Mouse (Mus musculus) B cell, adult 62 days (primary cell): ENCODE results near the gene Large1. TPM values are rescaled to one million over a fixed set of nuclear protein-coding genes. Genes with fewer than 3 reads are reported as not detected.

Experiments
- total RNA-seq: library from RNA; stranded (reverse); gene quantifications from 4 replicates; pipeline ENCODE4 v1.2.4, GENCODE M21; 2023

The Large1 gene
- total RNA-seq = 0.50 to 1.2 TPM (median 0.94 TPM) in 4 replicates

DNA sequence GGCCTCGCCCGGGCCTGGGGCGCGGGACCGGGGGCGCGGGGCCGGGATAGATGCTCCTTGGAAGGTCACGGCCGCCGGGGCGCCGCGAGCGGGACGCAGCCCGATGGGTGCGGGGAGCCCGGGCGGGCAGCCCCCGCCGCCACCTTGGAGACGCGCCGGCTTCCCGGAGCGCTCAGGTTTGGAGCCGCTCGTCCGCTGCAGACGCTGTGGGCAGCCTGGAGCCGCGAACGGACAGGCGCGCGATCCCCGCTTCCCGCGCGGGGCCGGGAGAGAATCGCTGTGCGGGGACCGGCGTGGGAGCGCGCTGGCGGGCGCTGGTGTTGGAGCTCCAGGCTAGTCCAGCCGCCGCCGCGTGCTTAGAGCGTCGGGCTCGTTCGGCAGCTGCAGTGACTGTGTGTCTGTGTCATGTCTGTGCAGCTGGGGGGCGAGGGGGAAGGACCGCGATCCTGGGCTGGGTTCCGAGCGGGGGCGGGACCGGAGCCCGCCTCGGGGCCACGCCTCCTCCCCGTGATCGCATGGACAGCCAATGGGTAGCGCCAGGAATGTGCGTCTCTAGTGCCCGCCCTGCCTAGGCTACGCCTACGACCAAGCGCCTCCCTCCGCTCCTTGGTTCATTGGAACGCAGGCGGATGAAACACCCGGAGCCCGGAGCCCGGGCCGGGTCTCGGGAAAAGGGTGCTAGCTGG lies at the start of gene Large1:
Gene Large1 (minus strand): TSS at position 433 of the 686 bp plus-strand sequence.

